Mouse (Mus musculus) heart, postnatal 10 days (tissue): ENCODE data around the gene Nde1. TPM values are rescaled to one million over a fixed set of nuclear protein-coding genes. Genes with fewer than 3 reads are reported as not detected.

ENCODE experiments used
- DNase-seq, 2 experiments: peaks; one replicate each; pipeline ENCODE4 v3.0.0; 2021
- intact Hi-C: fragments of 180-260 bp; cut with DNase I; formaldehyde crosslinking; loops from one replicate; pipeline ENCODE4 v1.15.1; 2025
- total RNA-seq, 2 experiments: library from RNA; stranded (reverse); gene quantifications; 2 replicates each; pipeline ENCODE4 v1.2.3; 2021

Gene Nde1
- total RNA-seq, 2 experiments from 2014 or later = 34.8 to 39.2 TPM

DNA sequence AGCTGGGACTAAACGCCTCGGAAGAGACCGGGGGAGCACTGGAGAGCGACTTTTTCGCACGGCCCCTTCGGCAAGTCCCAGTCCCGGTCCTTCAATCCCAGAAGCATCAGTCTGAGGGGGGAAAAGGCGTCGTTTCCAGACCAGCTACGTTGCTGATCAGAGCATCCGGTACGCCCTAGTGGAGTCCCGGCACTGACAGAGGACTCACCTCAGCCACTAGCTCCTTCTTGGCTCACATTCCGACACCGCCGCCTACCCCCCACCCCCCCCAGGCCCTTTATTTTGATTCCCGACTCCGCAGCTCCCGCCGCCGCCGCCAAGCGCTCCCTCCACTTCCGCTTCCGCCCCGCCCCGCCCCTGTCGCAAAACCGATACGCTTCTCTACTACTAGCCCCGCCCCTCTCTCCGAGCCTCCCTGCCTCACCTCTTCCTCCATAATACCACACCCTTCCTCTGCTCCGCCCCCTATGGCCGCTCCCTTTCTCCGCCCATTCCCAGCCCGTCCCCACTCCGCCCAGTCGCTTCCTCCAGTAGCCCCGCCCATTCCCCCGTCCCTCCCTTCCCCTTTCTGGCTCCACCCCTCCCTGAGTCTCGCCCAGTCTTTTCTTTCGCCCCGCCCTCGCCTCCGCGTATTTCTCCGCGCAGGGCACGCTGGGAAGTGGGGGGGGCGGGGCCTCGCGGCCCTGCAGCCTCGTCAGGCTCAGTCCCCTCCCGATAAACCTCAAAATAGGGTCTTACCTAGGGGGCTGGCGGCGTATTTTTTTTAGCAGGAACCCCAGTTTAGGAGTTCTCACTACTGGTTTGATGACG, 3.9 kb upstream of the Nde1 start:
- intact Hi-C loops = loop anchor here (5.0 to 10.0 kb wide), 2 partner anchors 257 to 484 kb away; partner anchors contain the start of genes 3110001I22Rik, Bfar, Mpv17l and Pdxdc1
- peak; percentile 99 to 100 for DNase-seq

- peak; percentile 82 to 88 for DNase-seq
- intact Hi-C loops = loop anchor here (5.0 to 10.0 kb wide), 4 partner anchors 158 to 485 kb away; partner anchors contain the start of genes 3110001I22Rik, Bfar, Fopnl and Mpv17l
Measured at GRCm38 (mm10) chr16:14159746-14160131, 3.3 kb upstream of the Nde1 start.

DNA sequence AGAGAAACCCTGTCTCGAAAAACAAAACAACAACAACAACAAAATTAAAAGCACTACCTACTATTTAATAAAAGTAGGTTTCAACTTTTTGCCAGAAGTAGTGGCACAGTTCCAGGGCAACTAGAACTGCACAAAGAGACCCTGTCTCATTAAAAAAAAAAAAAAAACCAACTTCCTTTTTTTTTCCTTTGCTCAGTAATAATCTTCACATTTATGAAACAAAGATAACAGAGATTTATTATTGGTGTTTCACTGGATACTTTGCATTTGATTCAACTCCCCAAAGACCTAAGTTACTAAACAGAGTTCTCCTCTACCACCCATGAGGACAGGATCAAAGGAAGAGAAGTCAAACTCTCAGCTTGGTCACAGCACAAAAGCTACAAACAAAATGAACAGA, 2.1 kb upstream of the Nde1 start:
- no peak for DNase-seq
- intact Hi-C loops = loop anchor here (5.0 kb wide), 2 partner anchors 156 to 339 kb away; partner anchors contain the start of gene Fopnl

DNA sequence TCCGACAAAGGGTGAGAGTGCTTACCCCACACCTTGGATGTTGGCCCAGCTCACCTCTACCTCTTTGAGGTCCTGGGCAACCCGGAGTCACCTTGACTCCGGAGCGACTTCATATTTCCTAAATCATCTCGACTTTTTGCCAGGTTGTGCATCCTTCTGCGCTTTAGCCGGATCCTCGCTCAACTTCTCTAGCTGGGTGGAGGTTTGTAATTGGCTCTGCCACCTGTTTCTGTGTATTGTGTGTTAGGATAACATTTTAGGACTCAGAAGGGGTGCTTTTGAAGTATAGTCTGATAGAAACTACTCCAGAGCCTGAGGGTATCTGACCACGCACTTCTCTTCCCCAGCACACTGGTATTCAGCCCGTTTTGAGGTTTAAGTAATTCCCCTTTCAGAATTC, 656 bp downstream of the Nde1 start:
- DNase-seq = no peak
- intact Hi-C loops = loop anchor here (5.0 kb wide), 2 partner anchors 154 to 341 kb away; partner anchors contain the start of gene Fopnl

DNA sequence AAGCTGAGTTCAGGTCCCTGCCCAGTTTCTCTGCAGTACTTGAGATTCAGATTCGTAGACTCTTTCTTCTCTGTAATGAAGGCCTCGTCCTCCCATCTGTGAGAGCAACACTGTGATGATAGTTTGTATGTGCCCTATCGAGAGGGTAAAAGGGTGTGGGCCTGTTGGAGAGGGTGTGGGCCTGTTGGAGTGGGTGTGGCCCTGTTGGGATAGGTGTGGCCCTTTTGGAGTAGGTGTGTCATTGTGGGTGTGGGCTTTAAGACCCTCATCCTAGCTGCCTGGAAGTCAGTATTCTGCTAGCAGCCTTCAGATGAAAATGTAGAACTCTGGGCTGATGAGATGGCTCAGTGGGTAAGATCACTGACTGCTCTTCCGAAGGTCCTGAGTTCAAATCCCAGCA, 3.4 kb downstream of the Nde1 start:
- intact Hi-C loops = no loop called here
- no peak for DNase-seq

DNA sequence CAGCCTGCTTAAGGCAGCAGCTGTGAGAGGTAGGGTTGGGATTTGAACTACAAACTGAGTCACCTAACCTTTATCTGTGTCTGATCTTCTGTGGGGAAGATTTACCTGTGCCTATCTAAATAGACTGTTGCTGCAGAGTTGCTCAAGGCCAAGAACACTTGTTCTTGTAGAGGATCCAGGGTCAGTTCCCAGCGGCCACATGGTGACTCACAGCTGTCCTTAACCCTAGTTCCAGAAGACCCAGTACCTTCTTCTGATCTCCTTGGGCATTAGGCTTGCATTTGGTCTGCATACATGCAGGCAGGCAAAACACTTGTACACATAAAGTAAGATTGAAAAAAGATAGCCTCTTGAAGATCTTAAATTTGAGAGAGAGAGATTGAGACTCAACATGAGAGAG, 6.6 kb downstream of the Nde1 start:
- intact Hi-C loops = no loop called here
- no peak for DNase-seq

- DNase-seq = peak in 1 of 2 experiments; percentile 12
- intact Hi-C loops = no loop called here
Measured at GRCm38 (mm10) chr16:14178041-14178440, 15.0 kb downstream of the Nde1 start.

DNA sequence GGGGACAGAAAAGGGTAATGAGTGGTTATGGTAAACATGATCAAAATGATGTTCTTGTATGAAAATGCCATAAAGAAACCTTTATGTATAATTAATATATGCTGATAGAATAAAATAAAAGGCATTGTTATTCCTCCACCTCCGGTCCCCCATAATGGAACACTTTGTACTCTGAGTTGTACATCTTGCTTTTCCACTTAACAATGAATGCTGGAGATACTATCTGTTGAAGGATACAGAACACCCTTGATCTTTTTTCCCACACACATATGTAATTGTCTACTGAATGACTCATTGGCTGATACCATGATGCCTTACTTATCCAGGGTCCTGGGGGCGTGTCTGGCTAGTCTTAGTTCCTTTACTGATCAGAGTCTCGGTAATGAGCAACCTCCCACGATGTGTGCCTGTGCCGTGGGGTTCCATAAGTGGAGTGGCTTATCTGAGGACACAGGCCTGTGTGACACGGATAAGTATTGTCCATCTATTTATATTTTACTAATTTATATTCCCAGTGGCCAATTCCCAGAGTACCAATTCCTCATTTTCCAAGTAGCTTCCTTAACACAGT, 17.2 kb downstream of the Nde1 start:
- no peak for DNase-seq
- intact Hi-C loops = no loop called here

GRCm38 (mm10) chr16:14182360-14182759, 19.3 kb downstream of the Nde1 start:
- DNase-seq = no peak
- intact Hi-C loops = no loop called here

GRCm38 (mm10) chr16:14183856-14184255, 20.8 kb downstream of the Nde1 start:
- intact Hi-C loops = no loop called here
- no peak for DNase-seq

GRCm38 (mm10) chr16:14185516-14185915, 22.4 kb downstream of the Nde1 start:
- DNase-seq = no peak
- intact Hi-C loops = no loop called here

- intact Hi-C loops = loop anchor here (2.0 kb wide), 1 partner anchor 292 kb away; the partner anchor contains the start of genes Mpv17l and Pdxdc1
- peak; percentile 9 to 11 for DNase-seq
Measured at GRCm38 (mm10) chr16:14194164-14194950, 31.3 kb downstream of the Nde1 start.

DNA sequence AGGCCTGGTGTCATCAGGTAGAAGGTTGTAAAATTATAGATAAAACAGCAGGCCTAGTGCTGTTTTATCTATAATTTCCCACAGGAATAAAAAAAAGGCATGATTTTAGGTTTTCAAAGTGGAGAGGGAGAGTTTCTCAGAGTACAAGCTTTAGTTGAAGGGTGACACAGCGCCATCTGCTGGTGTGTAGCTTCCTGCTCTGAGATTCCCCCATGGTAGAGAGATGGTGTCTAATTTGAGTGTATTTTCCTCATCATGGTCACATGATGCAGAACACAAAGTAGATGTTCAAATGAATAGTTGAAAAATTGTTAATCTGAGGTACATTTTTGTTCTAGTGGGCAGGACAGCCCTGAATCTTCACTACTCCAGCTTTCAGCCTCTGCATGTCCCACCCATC, 32.4 kb downstream of the Nde1 start:
- intact Hi-C loops = loop anchor here (2.0 kb wide), 1 partner anchor 293 kb away; the partner anchor contains the start of genes Mpv17l and Pdxdc1
- peak; percentile 50 to 67 for DNase-seq

DNA sequence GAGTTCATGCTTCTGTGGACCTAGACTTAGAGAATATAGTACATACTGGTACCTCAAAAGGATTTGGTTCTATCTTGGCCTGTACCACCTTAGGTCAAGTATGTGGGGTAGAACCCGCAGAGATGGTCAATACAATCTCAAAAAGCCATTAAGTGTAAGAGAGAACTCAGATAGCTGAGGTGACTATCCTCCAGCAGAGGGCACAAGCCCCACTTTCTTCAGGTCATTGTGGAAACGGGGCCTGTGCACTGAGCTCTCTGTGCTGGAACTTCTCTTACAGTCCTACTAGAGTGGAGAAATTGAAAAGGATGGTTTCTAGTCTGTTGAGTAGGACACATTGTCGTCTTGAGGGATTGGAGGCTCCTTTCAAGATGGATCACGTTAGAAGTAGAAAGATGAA, 35.7 kb downstream of the Nde1 start:
- intact Hi-C loops = no loop called here
- DNase-seq = no peak

- intact Hi-C loops = no loop called here
- DNase-seq = no peak
Measured at GRCm38 (mm10) chr16:14215156-14215555, 52.1 kb downstream of the Nde1 start.

- DNase-seq = peak; percentile 76 to 87
- intact Hi-C loops = loop anchor here (1.0 to 5.0 kb wide), 3 partner anchors 75 to 256 kb away; no protein-coding TSS in a partner anchor
Measured at GRCm38 (mm10) chr16:14237100-14237723, 74.1 kb downstream of the Nde1 start.

DNA sequence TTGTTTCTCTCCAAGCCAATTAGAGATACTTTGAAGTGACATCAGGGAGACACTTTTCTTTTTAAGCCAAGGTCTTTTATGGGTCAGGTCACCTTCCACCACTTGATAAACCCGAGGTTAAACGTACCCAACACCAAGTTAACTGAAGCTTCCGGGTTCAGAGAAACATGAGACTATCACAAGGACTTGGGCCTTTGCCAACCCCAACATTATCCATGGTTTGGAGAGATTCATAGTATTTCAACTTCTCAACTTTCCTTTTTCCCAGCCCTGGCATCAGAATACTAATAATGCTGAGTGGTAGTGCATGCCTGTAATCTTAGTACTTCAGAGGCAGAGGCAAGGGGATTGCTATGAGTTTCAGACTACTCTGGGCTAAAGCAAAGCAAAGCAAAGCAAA, 79.0 kb downstream of the Nde1 start:
- DNase-seq = peak in 1 of 2 experiments; percentile 23
- intact Hi-C loops = no loop called here
